Mouse (Mus musculus) C2C12 (cell line): ENCODE results near the gene Mapt.

Experiments
- CTCF ChIP-seq: IDR thresholded peaks from one replicate; pipeline ENCODE4 v1.5.1; 2011; ENCODE audit not compliant: control insufficient read depth, insufficient read depth, insufficient read length
- MYOD1 ChIP-seq: IDR thresholded peaks from one replicate; pipeline ENCODE4 v1.6.1; 2011; ENCODE audit warnings: low read depth; ENCODE audit not compliant: control insufficient read depth, insufficient read length
- USF1 ChIP-seq: IDR thresholded peaks from one replicate; pipeline ENCODE4 v1.6.1; 2011; ENCODE audit warnings: low read depth, mild to moderate bottlenecking, control low read depth, moderate library complexity

- TF ChIP-seq CTCF = no peak
- no peak for TF ChIP-seq USF1
- no peak for TF ChIP-seq MYOD1
These were observed 25.0 kb downstream of the Mapt start for GRCm38 (mm10) chr11:104256179-104256578.
